In genomic region chr13:16912214-16912613, GRCm38 (mm10) we compare ENCODE assay signal across 16 mouse cellular contexts.
"Had no signal": no experiment of that assay in that cellular context is flagged by ENCODE, and none has a peak within 500 bp of the region (broad histone marks: within the 10 kb centered on the region; RNA-seq: fewer than 3 reads in every experiment).

No protein-coding gene starts in this region.

- H3K4me2 ChIP-seq: kidney, embryonic 15.5 days; liver, embryonic 11.5 days; liver, embryonic 15.5 days; midbrain, embryonic 11.5 days; stomach, embryonic 15.5 days had no signal

- H3K4me3 ChIP-seq: kidney, embryonic 15.5 days; left cerebral cortex, adult 2 months; liver, embryonic 15.5 days; stomach, embryonic 15.5 days had no signal

- H3K9me3 ChIP-seq: kidney, embryonic 15.5 days; liver, embryonic 15.5 days; stomach, embryonic 15.5 days had no signal

- H3K4me1 ChIP-seq: kidney, embryonic 15.5 days; liver, embryonic 15.5 days; stomach, embryonic 15.5 days had no signal

- DNase-seq: kidney, adult 11 months; kidney, adult 8-10 months; kidney, postnatal 10 days; kidney, postnatal 36 days; layer of hippocampus, postnatal 36 days; lung, adult 2 months; lung, postnatal 14 days; midbrain, embryonic 14.5 days; thymus, postnatal 36 days had no signal

- H3K27me3 ChIP-seq: kidney, embryonic 15.5 days; liver, embryonic 15.5 days; stomach, embryonic 15.5 days had no signal

- H3K9ac ChIP-seq: kidney, embryonic 15.5 days; liver, embryonic 15.5 days; stomach, embryonic 15.5 days had no signal

- H3K36me3 ChIP-seq: kidney, embryonic 15.5 days; liver, embryonic 15.5 days; stomach, embryonic 15.5 days had no signal

- H3K27ac ChIP-seq: kidney, embryonic 15.5 days; left cerebral cortex, adult 2 months; liver, embryonic 15.5 days; macrophage; stomach, embryonic 15.5 days had no signal
